Mouse (Mus musculus): ENCODE results near the gene Tet3.

Gene Tet3

GRCm38 (mm10) chr6:83414601-83415355 is 44.1 kb downstream of the Tet3 start:
- in situ Hi-C loops (cut with MboI) = no loop called here

- in situ Hi-C loops (cut with MboI) = no loop called here
These were observed 45.2 kb downstream of the Tet3 start for GRCm38 (mm10) chr6:83413686-83414085.

- in situ Hi-C loops (cut with MboI) = no loop called here
These were observed 46.0 kb downstream of the Tet3 start for GRCm38 (mm10) chr6:83412854-83413401.

- in situ Hi-C loops (cut with MboI) = no loop called here
These were observed 46.5 kb downstream of the Tet3 start for GRCm38 (mm10) chr6:83412362-83412853.

GRCm38 (mm10) chr6:83411635-83412361 is 47.1 kb downstream of the Tet3 start:
- in situ Hi-C loops (cut with MboI) = no loop called here

GRCm38 (mm10) chr6:83410046-83410706 is 48.7 kb downstream of the Tet3 start:
- in situ Hi-C loops (cut with MboI) = no loop called here

- in situ Hi-C loops (cut with MboI) = no loop called here
These were observed 50.4 kb downstream of the Tet3 start for GRCm38 (mm10) chr6:83408510-83408909.

- in situ Hi-C loops (cut with MboI) = no loop called here
These were observed 53.3 kb downstream of the Tet3 start for GRCm38 (mm10) chr6:83405511-83406064.

GRCm38 (mm10) chr6:83404571-83404970 is 54.3 kb downstream of the Tet3 start:
- in situ Hi-C loops (cut with MboI) = no loop called here

- in situ Hi-C loops (cut with MboI) = no loop called here
These were observed 55.4 kb downstream of the Tet3 start for GRCm38 (mm10) chr6:83403481-83403880.

GRCm38 (mm10) chr6:83399790-83400189 is 59.1 kb downstream of the Tet3 start:
- in situ Hi-C loops (cut with MboI) = no loop called here

GRCm38 (mm10) chr6:83397728-83398127 is 61.2 kb downstream of the Tet3 start:
- in situ Hi-C loops (cut with MboI) = no loop called here

GRCm38 (mm10) chr6:83396711-83397110 is 62.2 kb downstream of the Tet3 start:
- in situ Hi-C loops (cut with MboI) = no loop called here

GRCm38 (mm10) chr6:83395544-83396229 is 63.2 kb downstream of the Tet3 start:
- in situ Hi-C loops (cut with MboI) = no loop called here

- in situ Hi-C loops (cut with MboI) = no loop called here
These were observed 64.8 kb downstream of the Tet3 start for GRCm38 (mm10) chr6:83394122-83394521.

- in situ Hi-C loops (cut with MboI) = no loop called here
These were observed 66.6 kb downstream of the Tet3 start for GRCm38 (mm10) chr6:83392166-83392780.

GRCm38 (mm10) chr6:83385569-83386090 is 73.3 kb downstream of the Tet3 start:
- in situ Hi-C loops (cut with MboI) = no loop called here

- in situ Hi-C loops (cut with MboI) = no loop called here
These were observed 77.1 kb downstream of the Tet3 start for GRCm38 (mm10) chr6:83381510-83382491.

GRCm38 (mm10) chr6:83373704-83374300 is 85.1 kb downstream of the Tet3 start:
- in situ Hi-C loops (cut with MboI) = no loop called here
